Mouse (Mus musculus) adrenal gland, adult 8-10 months (tissue): ENCODE results near the gene Gm37240. TPM values are rescaled to one million over a fixed set of nuclear protein-coding genes. Genes with fewer than 3 reads are reported as not detected.
A peak's percentile ranks its signal among the peaks of the same experiment; 100 is the strongest.
"Not testable (repeated sequence)": the region's sequence is repeated elsewhere in the genome, so short reads cannot be mapped to it uniquely, and the experiment has no call there.

ENCODE experiments used
- DNase-seq: peaks from one replicate; pipeline ENCODE4 v3.0.0; 2022
- total RNA-seq, 4 experiments: library from RNA; stranded (reverse); gene quantifications; 2 replicates each; pipeline ENCODE4 v1.2.4; 2022

The Gm37240 gene
- total RNA-seq, 4 experiments from 2014 or later, result 5.4 to 9.8 (median 7.2) TPM

DNA sequence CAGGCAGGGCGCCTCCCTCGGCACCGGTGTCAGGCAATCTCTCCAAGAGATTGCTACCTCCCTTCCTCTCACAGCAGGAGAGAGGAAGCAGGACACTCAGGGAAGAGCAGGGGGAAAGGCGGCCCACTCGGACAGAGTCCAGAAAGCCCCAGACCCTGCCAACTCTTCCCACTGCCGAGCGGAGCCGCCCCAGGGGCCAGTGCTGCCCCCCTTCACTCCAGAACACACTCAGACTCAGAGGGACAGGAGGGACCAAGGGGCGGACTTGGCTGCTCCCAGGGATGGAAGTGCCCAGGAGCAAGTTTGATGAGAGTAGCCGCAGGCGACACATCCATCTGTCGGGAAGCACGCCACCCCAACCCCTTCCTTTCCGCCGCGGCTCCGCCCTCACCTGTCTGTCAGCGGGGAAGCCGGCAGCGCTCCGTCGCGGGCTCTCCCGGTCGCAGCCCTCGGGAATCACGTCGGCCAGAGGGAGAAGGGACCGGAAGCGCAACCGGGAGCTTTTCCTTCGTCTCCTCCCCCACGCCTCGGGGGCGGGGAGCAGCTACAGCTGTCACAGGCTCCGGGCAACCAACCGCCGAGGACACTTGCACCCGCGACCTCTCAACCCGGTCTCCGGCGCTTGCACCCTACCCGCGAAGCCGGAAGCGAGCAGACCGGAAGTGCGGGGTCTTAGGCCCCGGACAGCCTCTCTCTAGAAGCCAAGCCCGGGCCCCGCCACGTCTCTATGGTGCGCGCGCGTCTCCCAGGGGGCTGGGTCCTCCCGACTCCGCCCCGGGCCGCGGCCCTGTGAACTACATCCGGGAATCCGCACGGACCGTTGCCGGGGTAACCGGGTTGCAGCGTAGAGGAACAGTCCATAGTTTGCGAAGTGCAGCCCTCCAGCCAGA is 1305.0 kb downstream of the Gm37240 start, which contains the start of gene Arfip1:
Gene Arfip1, minus strand, starts transcription at position 603 of the 890 bp plus-strand sequence.
- DNase-seq, result peak; percentile 97

DNA sequence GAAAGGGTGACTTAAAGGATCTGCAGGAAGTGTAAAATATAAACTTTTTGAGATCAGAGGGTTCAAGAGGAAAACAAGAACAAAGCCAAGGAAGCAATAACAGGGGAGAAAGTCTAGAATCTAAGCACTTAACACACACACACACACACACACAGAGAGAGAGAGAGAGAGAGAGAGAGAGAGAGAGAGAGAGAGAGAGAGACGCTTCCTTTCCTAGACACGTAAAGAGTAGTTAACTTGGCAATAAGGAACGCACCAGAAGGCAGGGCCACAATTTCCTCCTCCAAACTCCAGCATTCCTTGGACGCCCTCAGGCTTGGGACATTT is 1305.7 kb downstream of the Gm37240 start:
- DNase-seq, result no peak

DNA sequence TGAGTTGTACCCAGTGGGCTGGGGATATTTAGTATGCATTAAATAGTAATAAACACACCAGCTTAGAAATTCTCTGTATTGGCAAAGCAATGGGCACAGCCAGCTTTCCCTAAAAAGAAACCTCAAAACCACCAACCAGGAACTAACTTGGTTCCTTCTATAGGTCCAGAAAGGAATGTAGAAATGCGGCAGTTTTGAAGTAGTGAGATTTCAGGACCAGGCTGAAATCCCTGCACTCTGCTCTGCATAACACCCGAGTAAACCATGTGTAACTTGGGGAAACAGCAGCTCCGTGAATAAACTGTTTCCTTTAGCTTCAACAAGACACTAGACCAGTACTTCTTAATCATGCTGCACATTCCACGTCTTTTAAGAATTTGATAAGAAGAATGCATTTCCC is 1306.6 kb downstream of the Gm37240 start:
- no peak for DNase-seq

DNA sequence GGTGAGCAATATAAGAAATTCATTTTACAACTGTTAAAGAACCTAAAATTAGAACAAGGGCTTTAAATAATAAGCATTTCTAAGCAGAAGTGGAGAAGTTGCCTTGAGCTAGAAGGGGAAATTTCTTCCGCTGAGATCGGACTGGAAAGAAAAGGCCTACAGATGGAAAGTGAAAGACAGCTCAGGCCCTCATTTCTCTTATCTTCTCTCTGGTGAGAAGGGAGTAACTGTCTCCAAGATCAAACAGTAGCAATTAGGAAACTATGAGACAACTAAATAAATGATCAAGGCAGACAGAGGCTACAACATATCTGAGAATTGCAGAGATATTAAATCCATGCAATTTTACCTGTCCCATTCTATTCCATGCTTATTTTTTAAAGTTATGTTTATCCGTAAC is 1316.8 kb downstream of the Gm37240 start:
- DNase-seq, result no peak

DNA sequence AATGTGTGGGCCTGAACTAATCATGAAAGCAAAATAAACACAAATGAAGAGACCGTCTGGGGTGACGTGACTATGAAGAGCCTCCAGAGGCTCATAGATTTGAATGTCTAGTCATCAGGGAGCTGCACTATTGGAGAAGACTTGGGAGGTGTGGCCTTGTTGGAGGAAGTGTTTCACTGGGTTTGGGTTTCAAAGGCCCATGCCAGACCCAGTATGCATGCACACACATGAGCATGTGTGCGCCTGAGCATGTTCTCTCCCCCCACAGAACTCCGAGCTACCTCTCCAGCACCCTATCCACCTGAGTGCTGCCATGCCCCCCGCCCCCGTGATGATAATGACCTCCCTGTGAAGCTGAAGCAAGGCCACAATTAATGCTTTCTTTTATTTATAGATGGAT is 1317.7 kb downstream of the Gm37240 start:
- no peak for DNase-seq

DNA sequence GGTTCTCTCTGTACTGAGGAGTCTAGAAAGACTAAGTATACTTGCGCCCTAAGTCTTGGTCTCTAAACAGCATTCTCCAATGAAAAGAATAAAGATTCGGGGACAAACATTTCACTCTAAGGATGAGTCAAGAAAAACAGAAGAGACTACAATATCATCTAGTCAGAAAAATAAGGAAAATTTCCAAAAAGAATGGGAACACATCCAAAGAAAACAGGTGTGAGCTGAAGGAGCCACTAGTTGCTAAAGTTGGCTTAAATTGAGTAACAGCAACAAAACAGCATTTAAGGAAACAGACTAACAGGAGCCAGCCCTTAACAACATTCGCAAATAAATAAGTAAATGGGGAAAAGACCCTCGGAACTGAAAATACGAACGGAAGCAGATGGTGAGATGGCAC is 1318.8 kb downstream of the Gm37240 start:
- no peak for DNase-seq

DNA sequence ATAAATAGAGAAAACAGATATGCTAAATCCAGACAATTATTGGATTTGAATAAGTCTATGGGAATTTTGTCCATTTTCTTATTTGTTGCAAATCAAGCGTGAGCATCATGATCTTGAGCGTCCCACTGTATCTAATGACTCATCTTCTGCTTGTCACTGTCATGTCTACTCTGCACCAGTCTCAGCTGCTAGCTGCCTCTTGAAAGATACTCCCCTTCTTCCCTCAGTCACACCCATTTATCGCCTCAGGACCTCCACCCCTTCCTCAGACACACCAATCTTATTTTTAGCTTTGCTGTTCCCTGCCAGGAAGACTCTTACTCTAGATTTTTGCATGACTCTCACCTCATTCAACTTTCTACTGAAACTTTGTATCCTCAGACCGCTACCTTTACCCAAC is 1323.9 kb downstream of the Gm37240 start:
- no peak for DNase-seq

DNA sequence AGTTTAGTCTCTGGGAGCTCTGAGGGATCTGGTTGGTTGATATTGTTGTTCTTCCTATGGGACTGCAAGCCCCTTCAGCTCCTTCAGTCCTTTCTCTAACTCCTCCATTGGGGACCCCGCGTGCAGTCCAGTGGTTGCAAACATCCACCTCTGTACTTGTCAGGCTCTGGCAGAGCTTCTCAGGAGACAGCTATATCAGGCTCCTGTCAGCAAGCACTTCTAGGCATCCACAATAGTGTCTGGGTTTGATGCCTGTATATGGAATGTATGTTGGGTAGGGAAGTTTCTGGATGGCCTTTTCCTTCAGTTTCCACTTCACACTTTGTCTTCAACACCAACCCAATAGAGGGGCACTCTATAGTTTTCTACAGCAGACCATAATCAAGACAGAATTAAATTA is 1324.4 kb downstream of the Gm37240 start:
- DNase-seq, result not testable (repeated sequence)

DNA sequence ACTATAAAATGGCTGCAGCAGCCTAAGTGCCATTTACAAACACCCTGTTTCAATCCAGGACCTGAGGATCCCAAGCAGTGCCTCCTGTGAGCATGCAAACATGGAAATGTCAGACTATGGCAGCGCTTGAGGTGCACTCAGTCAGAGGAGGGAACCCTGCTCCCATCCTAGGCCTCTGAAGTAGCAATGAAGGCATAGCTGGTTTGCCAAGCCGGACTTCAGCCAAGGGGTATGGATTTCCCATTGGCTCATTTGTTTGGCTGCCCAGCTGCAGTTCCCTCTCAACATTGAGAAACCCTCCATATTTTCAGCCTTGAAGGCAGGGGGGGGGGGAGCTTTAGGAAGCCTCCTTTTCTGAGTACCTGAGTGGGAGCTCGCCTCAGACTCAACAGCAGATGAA is 1329.0 kb downstream of the Gm37240 start:
- no peak for DNase-seq

DNA sequence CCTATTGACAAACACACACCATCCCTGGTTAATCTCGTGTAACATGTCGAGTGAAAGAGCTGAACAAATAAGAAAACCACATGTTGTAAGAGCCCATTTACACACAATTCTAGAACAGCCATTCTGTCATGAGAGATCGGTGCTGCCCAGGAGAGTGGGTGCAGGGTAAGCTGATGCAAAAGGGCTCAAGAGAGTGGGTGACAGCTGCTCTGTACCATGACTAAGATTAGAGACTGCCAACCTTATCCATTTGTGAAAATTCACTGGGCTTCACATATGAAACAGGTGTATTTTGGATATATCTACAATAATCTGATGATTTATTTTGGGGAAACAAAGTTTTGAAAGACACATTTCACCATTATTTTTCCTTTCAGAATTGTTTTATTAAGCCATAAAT is 1331.5 kb downstream of the Gm37240 start:
- no peak for DNase-seq

DNA sequence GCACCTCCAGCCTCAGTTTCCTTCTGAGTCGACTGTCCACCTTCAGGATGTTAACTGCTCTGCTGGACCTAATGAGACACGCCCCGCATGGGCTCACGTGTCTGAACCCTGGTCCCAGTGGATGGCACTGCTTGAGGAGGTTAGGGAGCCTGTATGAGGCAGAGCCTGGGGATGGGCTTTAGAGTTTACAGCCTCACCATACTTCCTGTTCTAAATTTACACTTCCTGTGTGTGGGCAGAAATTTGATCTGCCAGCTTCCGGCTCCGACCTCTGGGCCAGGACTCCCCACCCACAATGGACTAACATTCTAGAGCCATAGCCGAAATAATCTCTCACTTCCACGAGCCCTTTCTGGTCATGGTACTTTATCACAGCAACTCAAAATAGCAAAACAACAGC is 1340.1 kb downstream of the Gm37240 start:
- DNase-seq, result no peak

DNA sequence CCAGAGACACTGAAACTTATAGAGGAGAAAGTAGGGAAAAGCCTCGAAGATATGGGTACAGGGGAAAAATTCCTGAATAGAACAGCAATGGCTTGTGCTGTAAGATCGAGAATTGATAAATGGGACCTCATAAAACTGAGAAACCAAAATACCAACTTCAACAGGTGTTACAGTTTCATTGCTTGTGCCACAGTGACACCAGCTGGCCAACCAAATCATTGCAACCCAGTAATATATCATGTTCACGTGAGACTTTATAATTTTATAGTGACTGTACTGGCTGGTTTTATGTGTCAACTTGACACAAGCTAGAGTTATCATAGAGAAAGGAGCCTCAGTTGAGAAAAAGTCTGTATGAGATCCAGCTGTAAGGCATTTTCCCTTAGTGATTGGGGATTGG is 1344.9 kb downstream of the Gm37240 start:
- DNase-seq, result not testable (repeated sequence)

DNA sequence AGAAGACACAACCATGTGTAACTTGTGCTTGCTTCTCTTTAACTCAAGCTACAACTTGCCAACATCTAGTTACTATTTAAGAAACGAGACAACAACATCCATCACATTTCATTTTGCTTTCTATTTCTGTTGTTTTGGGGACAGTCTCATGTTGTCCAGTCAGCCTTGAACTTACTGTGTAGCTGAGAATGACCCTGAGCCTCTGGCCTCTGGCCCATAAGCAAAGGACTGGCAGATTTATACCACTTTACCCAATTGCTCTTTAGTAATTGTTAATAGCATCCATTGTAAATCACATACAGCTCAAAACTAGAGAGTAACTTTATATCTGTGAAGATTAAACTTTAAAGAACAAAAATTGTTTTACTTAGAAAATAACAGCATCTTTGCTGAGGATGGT is 1345.4 kb downstream of the Gm37240 start:
- peak; percentile 56 for DNase-seq

DNA sequence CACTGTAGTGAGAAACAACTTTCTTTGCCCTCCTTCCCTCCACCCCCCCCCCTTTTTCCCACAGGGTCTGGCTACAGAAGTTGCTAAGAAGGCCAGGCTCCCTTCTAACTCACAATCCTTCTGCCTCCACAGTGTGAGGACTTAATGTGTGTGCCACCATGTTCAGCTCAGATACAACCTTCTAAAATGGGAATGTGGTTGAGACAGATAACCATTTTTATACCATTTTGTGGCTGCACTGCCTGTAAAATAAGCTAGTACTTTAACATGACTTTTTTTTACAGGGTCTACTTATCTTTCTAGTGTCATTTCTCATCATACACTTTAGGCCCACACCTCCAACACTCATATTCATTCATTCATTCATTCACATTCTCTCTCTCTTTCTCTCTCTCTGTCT is 1346.7 kb downstream of the Gm37240 start:
- DNase-seq, result no peak

DNA sequence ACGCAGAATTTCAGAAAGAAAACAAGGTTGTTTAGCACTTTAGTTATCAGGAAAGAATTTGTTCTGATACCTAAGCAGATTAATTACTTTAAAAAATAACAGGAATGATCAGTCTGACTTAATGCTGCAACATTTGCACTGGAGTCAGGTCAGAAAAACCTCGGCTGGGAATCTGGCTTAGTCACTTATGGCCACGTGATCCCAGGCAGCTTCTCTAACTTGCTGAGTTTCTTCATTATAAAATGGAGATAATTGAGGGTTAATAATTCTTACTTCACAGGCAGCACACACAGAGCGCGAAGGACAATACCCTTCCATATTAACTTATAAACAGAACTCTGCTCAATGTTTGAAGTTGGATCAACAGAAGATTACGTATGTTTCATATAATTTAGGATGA is 1350.3 kb downstream of the Gm37240 start:
- DNase-seq, result no peak

DNA sequence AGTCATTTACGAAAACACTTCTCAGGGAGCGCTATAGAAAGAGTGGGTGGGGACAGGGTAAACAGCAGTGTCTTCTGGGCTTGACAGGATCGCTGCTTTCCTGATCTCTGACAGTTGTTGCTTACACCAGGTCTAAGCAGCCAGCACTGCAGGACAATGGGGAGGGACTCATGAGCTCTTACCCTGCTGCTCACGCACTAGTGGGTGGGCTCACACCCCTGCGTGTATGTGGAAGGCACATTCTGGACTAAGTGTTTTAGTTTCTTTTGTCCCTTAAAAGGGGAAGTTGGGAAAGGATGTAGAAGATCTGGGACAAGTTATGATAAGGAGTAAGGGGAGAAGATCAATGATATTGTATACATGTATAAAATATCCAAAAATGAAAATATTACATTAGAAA is 1354.1 kb downstream of the Gm37240 start:
- DNase-seq, result no peak

DNA sequence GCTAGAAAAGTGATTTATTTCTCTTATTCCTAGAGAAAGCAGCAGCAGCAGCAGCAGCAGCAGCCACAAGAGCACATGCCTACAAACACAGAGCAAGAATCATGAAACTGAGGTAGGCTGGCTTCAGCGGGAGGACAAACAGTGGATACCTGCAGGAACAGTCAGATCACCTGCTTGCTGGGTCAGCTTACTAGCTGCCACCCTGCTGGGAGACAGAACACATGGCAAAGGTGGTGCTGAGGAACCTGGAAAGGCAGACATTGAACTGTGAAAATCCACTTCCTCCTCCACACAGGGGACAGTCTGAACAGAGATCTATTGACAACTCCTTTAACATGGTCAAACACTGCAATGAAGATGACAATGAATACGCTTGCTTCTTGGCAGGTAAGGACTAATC is 1358.3 kb downstream of the Gm37240 start:
- no peak for DNase-seq

DNA sequence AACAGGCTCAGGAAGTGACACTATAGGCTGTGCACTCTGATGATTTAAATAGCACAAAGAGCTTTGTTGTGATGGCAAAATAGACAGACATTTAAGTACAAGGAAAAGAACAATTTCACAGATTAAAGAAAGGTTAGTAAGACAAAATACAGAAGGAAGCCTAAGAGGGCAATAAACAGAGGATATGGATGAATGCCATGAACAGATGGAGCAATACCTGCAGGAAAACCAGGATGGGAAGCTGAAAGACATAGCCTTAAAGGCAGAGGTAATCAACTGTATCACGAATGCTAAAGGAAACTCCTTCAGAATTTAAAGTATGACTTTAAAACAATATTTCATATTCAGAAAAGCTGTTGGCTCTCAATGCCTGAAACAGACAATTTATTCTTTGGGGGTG is 1362.4 kb downstream of the Gm37240 start:
- no peak for DNase-seq

DNA sequence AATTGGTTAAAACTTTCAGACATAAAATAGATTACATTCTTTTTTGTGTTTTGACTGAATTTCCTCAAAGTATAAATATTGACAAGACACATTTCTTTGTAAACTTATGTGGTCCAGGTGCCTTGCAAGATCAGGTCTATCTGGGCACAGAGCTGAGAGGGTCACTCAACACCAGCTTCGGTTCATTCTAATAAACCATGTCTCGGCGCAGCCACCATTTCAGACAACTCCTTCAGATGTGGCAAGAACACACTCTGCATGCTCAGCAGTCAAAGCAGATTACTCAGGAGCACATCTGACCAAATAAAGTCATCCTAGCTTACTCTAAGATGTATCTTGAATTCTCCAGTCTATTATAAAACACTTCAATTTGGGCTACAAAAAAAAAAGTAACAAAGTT is 1371.2 kb downstream of the Gm37240 start:
- no peak for DNase-seq

DNA sequence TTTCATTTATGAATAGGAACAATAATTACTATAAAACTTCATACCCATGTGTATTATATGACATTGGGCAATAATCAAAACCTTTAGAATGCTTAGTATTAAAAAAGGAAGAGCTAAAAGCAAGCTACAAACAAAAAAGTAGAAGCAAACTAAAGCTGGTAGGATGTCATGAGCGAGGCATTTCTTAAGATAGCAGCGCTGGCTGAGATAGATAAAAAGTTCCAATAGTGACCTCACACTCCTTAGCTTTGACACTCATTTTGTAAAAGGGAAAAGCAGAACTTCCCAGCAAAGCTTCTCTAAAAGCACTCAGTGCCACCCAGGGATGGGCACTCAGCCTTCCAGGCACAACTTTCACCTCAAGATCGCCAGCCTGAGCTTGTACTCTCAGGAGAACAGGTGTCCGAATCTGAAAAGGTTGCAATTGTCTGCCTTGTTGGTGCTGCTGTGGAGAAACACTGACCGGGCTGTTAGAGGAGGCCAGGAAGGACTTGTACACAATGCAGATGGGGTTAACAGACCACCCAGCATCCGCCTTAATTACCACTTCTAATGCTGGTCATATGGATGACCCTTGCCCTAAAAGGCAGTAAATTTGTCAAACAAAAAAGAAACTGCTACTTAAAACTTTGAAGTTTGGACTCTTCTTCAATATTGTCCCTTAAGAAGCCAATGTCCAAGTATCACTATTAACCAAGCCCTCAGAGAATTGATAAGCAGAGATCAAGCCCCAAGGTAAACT is 1374.4 kb downstream of the Gm37240 start:
- DNase-seq, result no peak

DNA sequence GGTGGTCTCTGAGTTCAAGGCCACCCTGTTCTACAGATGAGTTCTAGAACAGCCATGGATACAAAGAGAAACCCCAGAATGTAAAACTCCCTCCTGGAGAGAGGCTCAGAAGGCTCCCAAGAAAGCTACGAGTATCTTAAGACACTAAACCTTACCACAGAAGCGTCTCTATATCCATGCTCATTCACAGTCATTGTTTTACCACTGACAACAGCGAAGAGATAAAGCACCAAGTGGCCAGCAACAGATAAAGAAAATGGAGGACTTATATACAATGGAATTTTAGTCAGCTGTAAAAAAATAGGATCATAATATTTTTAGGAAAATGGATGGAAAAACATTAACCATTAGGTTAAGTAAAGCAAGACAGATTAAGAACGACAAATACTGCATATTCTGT is 1382.1 kb downstream of the Gm37240 start:
- DNase-seq, result no peak

DNA sequence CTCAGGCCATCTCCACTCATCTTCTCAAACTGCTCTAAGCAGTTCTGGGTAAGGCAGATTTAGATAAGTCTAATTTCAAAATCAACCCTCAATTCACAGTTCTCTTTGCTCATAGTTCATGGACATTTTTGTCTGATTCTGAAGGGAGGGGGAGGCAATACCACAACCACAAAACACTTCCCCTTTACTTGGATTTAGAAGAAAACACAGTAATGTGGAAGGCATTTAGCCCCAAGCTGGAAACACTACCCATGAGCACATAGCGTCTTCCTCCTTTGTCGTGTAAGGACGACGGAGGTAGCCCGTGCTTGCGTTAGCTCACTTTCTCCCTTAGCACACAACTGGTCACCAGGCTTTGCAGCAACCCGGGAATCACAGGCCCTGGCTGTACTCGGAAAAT is 1383.0 kb downstream of the Gm37240 start:
- no peak for DNase-seq

DNA sequence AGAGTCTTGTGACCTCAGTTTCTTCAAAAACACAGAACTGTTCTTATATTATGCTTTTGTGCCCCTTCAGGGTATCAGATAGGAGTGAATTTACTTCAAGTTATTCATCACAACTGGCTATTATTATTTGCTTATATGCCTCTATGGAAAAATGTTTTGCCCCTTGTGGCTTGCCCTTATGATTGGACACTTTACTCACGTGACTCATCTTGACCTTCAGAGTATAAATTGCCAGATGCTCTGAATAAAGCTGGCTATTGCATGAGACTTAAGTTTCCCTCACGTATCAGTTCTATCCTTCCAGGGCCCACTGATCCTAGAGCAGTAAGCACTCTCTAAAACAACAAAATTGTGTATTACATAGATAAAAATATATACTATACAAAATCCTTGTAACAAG is 1385.2 kb downstream of the Gm37240 start:
- no peak for DNase-seq

DNA sequence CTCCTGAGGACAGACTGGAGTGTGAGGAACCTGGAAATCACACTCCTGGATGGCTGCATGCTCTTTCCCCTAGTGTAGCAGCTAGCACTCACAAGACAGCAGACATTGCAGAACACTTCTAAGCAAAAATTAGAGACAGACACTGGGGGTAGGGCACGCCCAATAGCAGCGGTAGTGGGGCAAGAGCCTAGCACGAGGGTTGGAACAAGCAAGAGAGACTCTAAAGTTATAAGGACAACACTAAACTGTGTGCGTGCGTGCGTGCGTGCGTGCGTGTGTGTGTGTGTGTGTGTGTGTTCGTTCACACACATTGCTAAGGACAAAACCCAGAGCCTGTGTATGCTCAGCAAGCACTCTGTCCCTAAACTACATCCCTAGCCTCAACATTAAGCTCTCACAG is 1386.8 kb downstream of the Gm37240 start:
- no peak for DNase-seq
